In genomic region chr9:99017679-99018078, GRCm38 (mm10) we compare ENCODE assay signal across 28 mouse cellular contexts. TPM values are rescaled to one million over a fixed set of nuclear protein-coding genes. Genes with fewer than 3 reads are reported as not detected.
DNase-seq lines count a peak whose midpoint lies in the region; ATAC-seq and TF ChIP-seq lines count a peak whose summit lies in the region.
"Had no signal": no experiment of that assay in that cellular context is flagged by ENCODE, and none has a peak within 500 bp of the region (broad histone marks: within the 10 kb centered on the region; RNA-seq: fewer than 3 reads in every experiment).

No protein-coding gene starts in this region.

- H3K4me1 ChIP-seq in intestine, postnatal 0 days (replicated peaks; ENCODE audit: control insufficient read depth, insufficient read depth, low read length) = no peaks in the 10 kb centered on the region
- peaks cover 3% of the 10 kb centered on the region; the same call in 1 of the 2 replicates for H3K4me1 ChIP-seq in kidney, adult 2 months (ENCODE audit: control insufficient read depth, insufficient read depth, low read length)
- H3K4me1 ChIP-seq in kidney, embryonic 16.5 days (ENCODE audit: insufficient read depth, low read length) = no peaks in the 10 kb centered on the region
- H3K4me1 ChIP-seq: embryonic facial prominence, embryonic 15.5 days; heart, embryonic 10.5 days; hindbrain, embryonic 13.5 days had no signal

- H3K4me2 ChIP-seq in intestine, postnatal 0 days (replicated peaks; ENCODE audit: low read depth) = no peak overlapping the region
- H3K4me2 ChIP-seq in kidney, embryonic 16.5 days (replicated peaks; ENCODE audit: low read depth, low read length) = no peak overlapping the region
- H3K4me2 ChIP-seq: embryonic facial prominence, embryonic 15.5 days; hindbrain, embryonic 13.5 days had no signal

- H3K4me3 ChIP-seq in intestine, postnatal 0 days (ENCODE audit: low read depth, low read length) = no peak overlapping the region
- H3K4me3 ChIP-seq in kidney, adult 2 months (ENCODE audit: insufficient read depth, low read depth, low read length) = no peak overlapping the region
- H3K4me3 ChIP-seq in kidney, embryonic 16.5 days (ENCODE audit: low read length) = no peak overlapping the region
- H3K4me3 ChIP-seq: embryonic facial prominence, embryonic 15.5 days; erythroblast, embryonic 14.5 days; forebrain, embryonic 10.5 days; heart, embryonic 10.5 days; hindbrain, embryonic 13.5 days had no signal

- no peak overlapping the region for H3K27ac ChIP-seq in intestine, postnatal 0 days (ENCODE audit: low read depth, low read length)
- peak overlapping the region; percentile 65 for H3K27ac ChIP-seq in kidney, adult 2 months (ENCODE audit: insufficient read depth, low read depth, low read length)
- H3K27ac ChIP-seq in kidney, embryonic 16.5 days (ENCODE audit: low read length) = no peak overlapping the region
- H3K27ac ChIP-seq: embryonic facial prominence, embryonic 15.5 days; forebrain, embryonic 10.5 days; heart, embryonic 10.5 days; hindbrain, embryonic 13.5 days had no signal

- peak; percentile 86 for ATAC-seq in intestine, postnatal 0 days
- ATAC-seq in kidney, embryonic 16.5 days (ENCODE audit: low FRiP score, low TSS enrichment) = peak; percentile 80
- ATAC-seq: activated CD4-positive, CD25-positive, alpha-beta regulatory T cell, adult 4 months; forebrain, embryonic 14.5 days; Patski had no signal

- 63% methylated on average over 6 of the region's 6 CpGs for WGBS in intestine, postnatal 0 days
- 44% methylated on average over 6 of the region's 6 CpGs for WGBS in kidney, adult 2 months
- 52% methylated on average over 6 of the region's 6 CpGs for WGBS in kidney, embryonic 16.5 days

- TF ChIP-seq POLR2A in kidney, adult 2 months (IDR thresholded peaks at IDR 0.05; ENCODE audit: low read depth, low read length) = no peak

- H3K27me3 ChIP-seq in intestine, postnatal 0 days (replicated peaks; ENCODE audit: control insufficient read depth, insufficient read depth, low read length) = no peaks in the 10 kb centered on the region
- no peaks in the 10 kb centered on the region for H3K27me3 ChIP-seq in kidney, adult 2 months (replicated peaks; ENCODE audit: control insufficient read depth, insufficient read depth, low read length)
- no peaks in the 10 kb centered on the region for H3K27me3 ChIP-seq in kidney, embryonic 16.5 days (ENCODE audit: insufficient read depth, low read length)
- H3K27me3 ChIP-seq: CH12.LX; embryonic facial prominence, embryonic 15.5 days; hindbrain, embryonic 13.5 days; Patski had no signal

- no peaks in the 10 kb centered on the region for H3K9me3 ChIP-seq in intestine, postnatal 0 days (ENCODE audit: control insufficient read depth)
- H3K9me3 ChIP-seq in kidney, embryonic 16.5 days (ENCODE audit: low read length) = no peaks in the 10 kb centered on the region
- H3K9me3 ChIP-seq: embryonic facial prominence, embryonic 15.5 days; forebrain, embryonic 10.5 days; heart, embryonic 10.5 days; hindbrain, embryonic 13.5 days had no signal

- TF ChIP-seq CTCF in intestine, postnatal 0 days (IDR thresholded peaks at IDR 0.05; ENCODE audit: low read depth) = no peak
- no peak for TF ChIP-seq CTCF in kidney, adult 2 months (conservative IDR thresholded peaks at IDR 0.05; ENCODE audit: insufficient read depth, insufficient read length, low read depth, low read length)

- H3K36me3 ChIP-seq in intestine, postnatal 0 days (ENCODE audit: control insufficient read depth, insufficient read depth) = no peaks in the 10 kb centered on the region
- no peaks in the 10 kb centered on the region for H3K36me3 ChIP-seq in kidney, adult 2 months (ENCODE audit: control insufficient read depth, insufficient read depth, low read length)
- H3K36me3 ChIP-seq in kidney, embryonic 16.5 days (ENCODE audit: insufficient read depth, low read length) = no peaks in the 10 kb centered on the region
- H3K36me3 ChIP-seq: embryonic facial prominence, embryonic 15.5 days; forebrain, embryonic 10.5 days; heart, embryonic 10.5 days; hindbrain, embryonic 13.5 days had no signal

- H3K9ac ChIP-seq in intestine, postnatal 0 days (ENCODE audit: low read depth, low read length) = no peak overlapping the region
- no peak overlapping the region for H3K9ac ChIP-seq in kidney, embryonic 16.5 days (replicated peaks; ENCODE audit: low read length)
- H3K9ac ChIP-seq: embryonic facial prominence, embryonic 15.5 days; hindbrain, embryonic 13.5 days had no signal

- peak; percentile 78 for DNase-seq in kidney, adult 2 months
- peak; percentile 37 to 46 for DNase-seq in kidney, postnatal 25 days
- no peak for DNase-seq in left cerebral cortex, adult 18-20 months (ENCODE audit: low spot score in 2 of 2)
- no peak for DNase-seq in spleen, postnatal 14 days (ENCODE audit: low spot score in 2 of 2)
- no peak for DNase-seq in testis, postnatal 10 days (ENCODE audit: low spot score)
- DNase-seq: adrenal gland, postnatal 14 days; cerebellum, adult 2 months; cerebellum, postnatal 14 days; embryo, embryonic 11 days; gastrocnemius, postnatal 10 days; heart, adult 18-20 months; heart, postnatal 10 days; heart, postnatal 4 days had no signal

RNA-seq across cellular contexts. Expression of gene Gm1123, which starts 17.8 kb away (rescaled TPM):
- polyA plus RNA-seq in intestine, postnatal 0 days (2015; fragmentation: Nextera tagmentation; extraction: Ambion mirVana) = 45.9 and 46.8 TPM in 2 replicates
- 0.25 and 0.37 TPM in 2 replicates for polyA plus RNA-seq in kidney, adult 2 months (2012; rRNA removed)
- polyA plus RNA-seq in kidney, embryonic 16.5 days (2015; fragmentation: Nextera tagmentation; extraction: Ambion mirVana) = 0.10 and 0.22 TPM in 2 replicates
- total RNA-seq in left cerebral cortex, adult 18-20 months (2021) = not detected
- total RNA-seq: adrenal gland, adult 18-20 months; adrenal gland, postnatal 14 days; CH12.LX; common myeloid progenitor, adult 5-6 weeks; gastrocnemius, postnatal 10 days; gastrocnemius, postnatal 4 days; heart, postnatal 10 days; heart, postnatal 4 days had no signal
- polyA plus RNA-seq: embryonic facial prominence, embryonic 11.5 days; embryonic facial prominence, embryonic 15.5 days; erythroblast, embryonic 14.5 days; forebrain, embryonic 10.5 days; forebrain, embryonic 14.5 days; heart, embryonic 10.5 days; Patski had no signal

RNA-seq across cellular contexts. Expression of gene Faim, which starts 31.5 kb away (rescaled TPM):
- polyA plus RNA-seq in intestine, postnatal 0 days (2015; fragmentation: Nextera tagmentation; extraction: Ambion mirVana) = 30.3 and 31.2 TPM in 2 replicates
- polyA plus RNA-seq in kidney, adult 2 months (2012; rRNA removed) = 3.5 and 4.5 TPM in 2 replicates
- 46.1 and 46.9 TPM in 2 replicates for polyA plus RNA-seq in kidney, embryonic 16.5 days (2015; fragmentation: Nextera tagmentation; extraction: Ambion mirVana)
- total RNA-seq in left cerebral cortex, adult 18-20 months (2021) = 10 to 100 TPM; 34.3 to 41.1 TPM

Comparison
In these comparisons a context has a peak if more than half of its experiments do, and no peak if none do; other contexts are left out.
1. DNase-seq: peak in kidney, adult 2 months (single experiment) and kidney, postnatal 25 days (2 of 2); none in left cerebral cortex, adult 18-20 months (0 of 2), spleen, postnatal 14 days (0 of 2) and testis, postnatal 10 days (single experiment).
2. RNA of gene Gm1123, which starts 17.8 kb away (polyA plus RNA-seq): 45.9 to 46.8 TPM in intestine, postnatal 0 days; 0.25 to 0.37 TPM in kidney, adult 2 months and 0.10 to 0.22 TPM in kidney, embryonic 16.5 days; every median in the first group is over 10 times any median in the second.